Mouse (Mus musculus): ENCODE measurements around the gene Lcat.

GRCm38 (mm10) chr8:105936866-105937475, 6.2 kb downstream of the Lcat start:
- TF ChIP-seq CTCF (IDR thresholded peaks at IDR 0.05) (peak; percentile 23; the same call in 1 of the 2 replicates), EP300 (IDR thresholded peaks at IDR 0.05) (no peak)

All from lung, postnatal 0 days (tissue).